Mouse (Mus musculus): Measurements from ENCODE around the gene Dffb. TPM values are rescaled to one million over a fixed set of nuclear protein-coding genes. Genes with fewer than 3 reads are reported as not detected.
"Not testable (repeated sequence)": the region's sequence is repeated elsewhere in the genome, so short reads cannot be mapped to it uniquely, and the experiment has no call there.

Gene Dffb
- polyA plus RNA-seq, 1 experiment from 2014 or later: 12.6 TPM

DNA sequence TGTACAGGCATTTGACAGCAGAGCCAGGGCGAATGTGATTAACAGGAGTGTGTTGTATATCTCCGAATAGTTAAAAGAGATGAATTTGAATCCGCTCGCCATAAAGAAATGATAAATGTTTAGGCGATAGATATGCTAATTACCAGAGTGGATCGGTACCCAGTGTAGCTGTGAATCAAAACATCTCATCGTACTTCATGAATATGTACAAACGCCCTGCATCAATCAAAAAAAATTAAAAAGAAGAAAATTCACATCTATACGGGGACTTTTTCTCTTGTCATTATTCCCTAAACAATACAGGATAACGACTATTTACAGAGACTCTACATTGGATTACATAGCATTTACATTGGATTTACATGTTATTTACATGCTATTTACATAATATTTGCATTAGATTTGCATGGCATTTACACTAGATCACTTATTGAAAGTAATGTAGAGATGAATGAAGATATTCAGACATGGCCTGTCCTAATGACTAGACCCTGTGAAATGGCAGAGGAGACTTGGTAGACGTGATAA lies 46.1 kb downstream of the Dffb start:
- Histone ChIP-seq H3K4me3 (no peak overlapping the region), H3K9ac (no peak overlapping the region), H3K27me3 (no peaks in the 10 kb centered on the region), H3K4me1 (no peaks in the 10 kb centered on the region), H3K9me3 (no peaks in the 10 kb centered on the region), H3K27ac (no peak overlapping the region), H3K36me3 (no peaks in the 10 kb centered on the region), H3K4me2 (no peak overlapping the region)
- ATAC-seq (ENCODE audit: insufficient number of reproducible peaks, low FRiP score, low TSS enrichment, low read depth): no peak
- 86% methylated on average over 11 of the region's 11 CpGs for WGBS

- H3K4me3 ChIP-seq; H3K4me1 ChIP-seq; ATAC-seq (ENCODE audit: insufficient number of reproducible peaks, low FRiP score, low TSS enrichment, low read depth); H3K36me3 ChIP-seq; H3K27ac ChIP-seq; H3K4me2 ChIP-seq; H3K9ac ChIP-seq; H3K9me3 ChIP-seq: not testable (repeated sequence)
- WGBS: 36% methylated on average over 4 of the region's 4 CpGs
- peaks cover 12% of the 10 kb centered on the region; the same call in 1 of the 2 replicates for H3K27me3 ChIP-seq
Observed at GRCm38 (mm10) chr4:153922090-153922489, 52.8 kb downstream of the Dffb start.

DNA sequence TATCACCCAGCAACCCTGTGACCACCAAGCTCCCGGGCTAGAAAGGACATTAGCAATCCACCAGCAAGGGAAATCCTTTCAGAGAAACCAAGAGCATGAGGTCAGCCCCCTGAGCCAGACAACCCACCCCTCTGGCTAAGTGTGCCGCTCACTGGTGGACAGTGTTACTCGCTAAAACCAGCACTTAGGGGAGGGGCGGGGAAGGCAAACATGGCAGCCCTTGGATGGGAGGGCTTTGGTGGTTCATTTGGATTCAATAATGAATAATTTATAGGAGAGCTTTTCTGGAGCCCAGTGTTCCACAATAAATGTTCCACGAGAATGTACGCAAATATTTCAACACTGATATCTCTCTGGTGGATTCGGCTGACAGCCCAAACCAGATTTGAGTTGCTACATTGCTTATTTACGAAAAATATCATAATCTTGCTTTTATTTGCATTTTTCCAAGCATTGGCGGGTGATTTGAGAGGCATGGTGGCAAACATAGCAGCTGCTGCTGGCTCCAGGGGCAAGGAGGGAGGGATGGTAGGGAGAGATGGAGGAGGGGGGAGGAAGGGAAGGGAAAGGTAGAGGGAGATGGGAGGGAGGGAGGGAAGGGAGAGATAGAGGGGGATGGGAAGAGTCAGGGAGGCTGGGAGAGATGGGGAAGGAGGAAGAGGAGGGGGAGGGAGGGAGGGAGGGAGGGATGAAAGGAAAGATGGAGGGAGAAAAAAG lies 54.3 kb downstream of the Dffb start:
- Histone ChIP-seq H3K9ac (no peak overlapping the region), H3K27ac (no peak overlapping the region), H3K4me3 (no peak overlapping the region), H3K4me2 (no peak overlapping the region), H3K27me3 (peaks cover 12% of the 10 kb centered on the region; the same call in 1 of the 2 replicates), H3K9me3 (no peaks in the 10 kb centered on the region), H3K4me1 (no peaks in the 10 kb centered on the region), H3K36me3 (no peaks in the 10 kb centered on the region)
- ATAC-seq (ENCODE audit: insufficient number of reproducible peaks, low FRiP score, low TSS enrichment, low read depth): no peak
- 61% methylated on average over 9 of the region's 9 CpGs for WGBS

- H3K36me3 ChIP-seq: no peaks in the 10 kb centered on the region
- H3K9ac ChIP-seq: no peak overlapping the region
- ATAC-seq (ENCODE audit: insufficient number of reproducible peaks, low FRiP score, low TSS enrichment, low read depth): no peak
- no peak overlapping the region for H3K4me2 ChIP-seq
- 35% methylated on average over 8 of the region's 8 CpGs for WGBS
- H3K4me3 ChIP-seq: no peak overlapping the region
- H3K9me3 ChIP-seq: no peaks in the 10 kb centered on the region
- peaks cover 12% of the 10 kb centered on the region; the same call in 1 of the 2 replicates for H3K27me3 ChIP-seq
- no peak overlapping the region for H3K27ac ChIP-seq
- no peaks in the 10 kb centered on the region for H3K4me1 ChIP-seq
Observed at GRCm38 (mm10) chr4:153917773-153918500, 57.0 kb downstream of the Dffb start.

Other genes with a start within 250 kb of the Dffb start
- 66.7 and 69.3 TPM in 2 replicates for gene A430005L14Rik, start 17.9 kb downstream of the Dffb start, polyA plus RNA-seq (2015; fragmentation: Nextera tagmentation; extraction: Ambion mirVana)
- 13.7 and 16.1 TPM in 2 replicates for gene Cep104, start 68 bp upstream of the Dffb start, polyA plus RNA-seq (2015; fragmentation: Nextera tagmentation; extraction: Ambion mirVana)
- gene Lrrc47, start 36.6 kb upstream of the Dffb start, polyA plus RNA-seq (2015; fragmentation: Nextera tagmentation; extraction: Ambion mirVana): 14.7 and 17.1 TPM in 2 replicates
- gene Smim1, start 51.1 kb upstream of the Dffb start, polyA plus RNA-seq (2015; fragmentation: Nextera tagmentation; extraction: Ambion mirVana): 17.6 and 24.6 TPM in 2 replicates
- gene Ccdc27, start 67.6 kb upstream of the Dffb start, polyA plus RNA-seq (2015; fragmentation: Nextera tagmentation; extraction: Ambion mirVana): not detected in 2 replicates
- gene Trp73, start 165.1 kb upstream of the Dffb start, polyA plus RNA-seq (2015; fragmentation: Nextera tagmentation; extraction: Ambion mirVana): 3.4 and 3.9 TPM in 2 replicates
- 38.5 and 39.9 TPM in 2 replicates for gene Wrap73, start 167.2 kb upstream of the Dffb start, polyA plus RNA-seq (2015; fragmentation: Nextera tagmentation; extraction: Ambion mirVana)
- gene Tprgl, start 185.5 kb upstream of the Dffb start, polyA plus RNA-seq (2015; fragmentation: Nextera tagmentation; extraction: Ambion mirVana): 149 and 157 TPM in 2 replicates
- gene Megf6, start 195.6 kb upstream of the Dffb start, polyA plus RNA-seq (2015; fragmentation: Nextera tagmentation; extraction: Ambion mirVana): 104 and 110 TPM in 2 replicates